Mouse (Mus musculus) bone marrow, adult 2 months (tissue): Measurements from ENCODE around the gene Pradc1.

Source experiments
- CTCF ChIP-seq: fragments of 200-500 bp; IDR thresholded peaks from 2 replicates; pipeline ENCODE4 v1.5.1; 2011; ENCODE audit warnings: low read length, control low read depth; ENCODE audit not compliant: control insufficient read depth, insufficient read depth
- POLR2A ChIP-seq: fragments of 200-500 bp; IDR thresholded peaks from 2 replicates; pipeline ENCODE4 v1.6.1; 2011; ENCODE audit warnings: low read depth, mild to moderate bottlenecking, control low read depth, low read length, borderline replicate concordance; ENCODE audit not compliant: control insufficient read depth

- TF ChIP-seq POLR2A: no peak
- no peak for TF ChIP-seq CTCF
These were observed 32.3 kb upstream of the Pradc1 start for GRCm38 (mm10) chr6:85483843-85484721.
